Mouse (Mus musculus) C2C12 (cell line): Measurements from ENCODE around the gene Anxa11.

Experiments used
- CTCF ChIP-seq: IDR thresholded peaks from one replicate; pipeline ENCODE4 v1.5.1; 2011; ENCODE audit not compliant: control insufficient read depth, insufficient read depth, insufficient read length
- MYOG ChIP-seq: IDR thresholded peaks from one replicate; pipeline ENCODE4 v1.6.1; 2011; ENCODE audit not compliant: control insufficient read depth, insufficient read length; ENCODE audit errors: extremely low read depth

GRCm38 (mm10) chr14:25848237-25848636, 6.3 kb downstream of the Anxa11 start:
- no peak for TF ChIP-seq CTCF
- TF ChIP-seq MYOG: no peak
